Mouse (Mus musculus) retina, adult 2 months (tissue): Measurements from ENCODE around the gene Kifc1.
A peak's percentile ranks its signal among the peaks of the same experiment; 100 is the strongest.

ENCODE experiments used
- DNase-seq: peaks from one replicate; pipeline ENCODE4 v3.0.0-alpha.2; 2012; ENCODE audit warnings: low read depth, low spot score

The Kifc1 gene

DNA sequence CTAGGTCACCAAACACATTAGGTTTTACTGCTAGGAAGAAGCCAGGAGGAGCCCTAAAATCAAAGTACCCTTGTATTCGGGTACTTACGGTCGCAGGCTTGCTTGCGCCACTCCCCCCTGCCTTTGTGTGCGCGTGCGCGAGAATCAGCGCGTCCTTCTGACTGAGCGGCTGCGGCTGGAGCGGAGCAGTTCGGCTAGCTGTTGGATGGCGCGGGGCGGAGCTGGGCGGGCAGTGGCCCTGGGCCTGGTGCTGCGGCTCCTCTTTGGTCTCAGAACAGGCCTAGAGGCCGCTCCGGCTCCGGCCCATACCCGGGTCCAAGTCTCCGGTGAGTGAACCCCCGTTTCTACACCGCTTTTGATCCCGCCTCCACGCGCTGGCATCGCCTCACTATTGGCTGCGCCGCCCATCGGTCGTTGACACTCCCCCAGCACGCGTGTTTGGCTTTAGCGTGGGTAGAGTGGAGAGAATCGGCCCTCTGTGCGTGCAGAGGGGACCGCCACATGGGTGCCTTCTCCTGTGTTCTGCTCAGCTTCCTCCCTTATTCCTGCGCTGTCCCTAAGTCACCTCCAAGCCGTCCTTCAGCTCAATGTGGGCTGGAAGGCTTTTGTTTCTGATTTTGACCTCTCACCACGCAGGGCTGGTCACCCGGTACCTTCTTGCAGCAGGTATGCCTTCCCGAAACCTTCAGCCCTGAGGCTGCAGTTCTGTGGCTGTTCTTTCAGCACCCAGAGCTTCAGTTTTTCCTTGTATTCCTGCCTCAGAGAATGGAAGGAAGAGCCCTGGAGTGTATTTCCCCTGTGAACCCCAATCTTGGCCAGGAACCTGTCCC is 47.3 kb downstream of the Kifc1 start, which contains the start of gene Cd320:
Gene Cd320, plus strand, starts transcription at position 126 of the 830 bp plus-strand sequence.
- peak; percentile 86 for DNase-seq

DNA sequence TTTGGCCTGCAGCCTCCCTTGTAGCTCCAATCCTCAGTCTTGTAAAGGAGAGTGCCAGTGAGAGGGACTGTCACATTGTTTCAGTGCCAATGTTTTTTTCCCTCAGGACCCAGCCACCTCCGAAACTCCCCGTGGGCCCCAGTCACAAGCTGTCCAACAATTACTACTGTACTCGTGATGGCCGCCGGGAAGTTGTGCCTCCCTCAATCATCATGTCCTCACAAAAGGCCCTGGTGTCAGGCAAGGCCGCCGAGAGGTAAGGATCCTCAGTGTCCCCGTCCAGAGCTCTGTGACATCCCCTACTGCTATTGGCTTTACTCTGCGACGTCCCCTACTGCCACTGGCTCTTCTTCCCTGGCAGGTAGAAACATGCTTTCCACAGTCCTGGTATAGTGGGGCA is 60.9 kb downstream of the Kifc1 start:
- DNase-seq = no peak

DNA sequence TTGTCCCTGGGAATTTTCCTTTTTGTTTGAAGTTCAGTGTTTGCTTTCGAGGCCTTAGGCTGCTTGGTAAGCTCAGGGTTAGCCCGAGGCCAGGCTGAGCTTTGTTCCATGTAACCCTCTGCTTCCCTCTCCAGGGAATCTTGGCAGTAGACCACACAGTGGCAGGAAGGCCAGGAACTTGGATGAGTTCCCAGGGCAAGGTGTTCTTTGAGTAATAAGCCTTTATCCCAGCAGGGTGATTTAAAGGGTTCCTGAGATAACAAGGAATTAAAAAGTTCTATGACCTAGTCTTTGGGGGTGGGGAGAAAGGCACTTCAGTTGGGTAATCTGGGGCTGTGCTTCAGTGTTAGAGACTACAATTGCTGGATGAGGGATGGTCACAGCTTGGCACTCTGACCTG is 61.6 kb downstream of the Kifc1 start:
- DNase-seq = no peak

DNA sequence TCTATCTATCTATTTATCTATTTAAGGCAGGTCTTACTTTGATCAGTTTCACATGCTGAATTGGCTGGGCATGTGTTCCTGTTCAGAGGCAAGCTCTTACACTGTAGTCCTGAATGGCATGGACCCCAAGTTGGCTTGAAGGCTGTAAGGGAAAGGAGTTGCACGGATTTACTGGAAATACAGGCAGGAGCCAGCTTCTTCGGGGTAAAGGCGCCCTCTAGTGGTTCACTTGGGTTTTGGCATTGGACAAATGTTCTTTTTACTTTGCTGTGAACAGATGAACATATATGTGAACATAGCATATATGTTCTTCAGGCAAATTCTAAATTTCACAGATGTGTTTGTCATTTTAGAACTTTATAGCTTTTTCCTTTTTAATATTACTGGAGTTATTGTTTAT is 63.6 kb downstream of the Kifc1 start:
- peak; percentile 44 for DNase-seq
